In genomic region chr8:34699015-34699414, GRCm38 (mm10) we compare ENCODE assay signal across 20 mouse cellular contexts.
A peak's percentile ranks its signal among the peaks of the same experiment; 100 is the strongest.
DNase-seq lines count a peak whose midpoint lies in the region; ATAC-seq lines count a peak whose summit lies in the region.
"Had no signal": no experiment of that assay in that cellular context is flagged by ENCODE, and none has a peak within 500 bp of the region (broad histone marks: within the 10 kb centered on the region; RNA-seq: fewer than 3 reads in every experiment).

No protein-coding gene starts in this region.

- H3K9ac ChIP-seq in midbrain, embryonic 13.5 days (replicated peaks): no peak overlapping the region
- H3K9ac ChIP-seq in midbrain, embryonic 16.5 days (ENCODE audit: low read depth, low read length): no peak overlapping the region
- H3K9ac ChIP-seq: embryonic facial prominence, embryonic 12.5 days; forebrain, embryonic 15.5 days; hindbrain, embryonic 15.5 days; intestine, embryonic 15.5 days had no signal

- no peak overlapping the region for H3K4me2 ChIP-seq in midbrain, embryonic 13.5 days (replicated peaks)
- H3K4me2 ChIP-seq in midbrain, embryonic 16.5 days (ENCODE audit: low read length): no peak overlapping the region
- H3K4me2 ChIP-seq: embryonic facial prominence, embryonic 12.5 days; forebrain, embryonic 15.5 days; heart, embryonic 11.5 days; hindbrain, embryonic 15.5 days; intestine, embryonic 15.5 days had no signal

- ATAC-seq in CD4-positive, CD25-positive, alpha-beta regulatory T cell, adult 4 months: no peak
- ATAC-seq in midbrain, embryonic 13.5 days: peak; percentile 63
- no peak for ATAC-seq in midbrain, embryonic 16.5 days
- ATAC-seq: forebrain, embryonic 15.5 days; intestine, embryonic 15.5 days had no signal

- H3K27me3 ChIP-seq in midbrain, embryonic 13.5 days: no peaks in the 10 kb centered on the region
- H3K27me3 ChIP-seq in midbrain, embryonic 16.5 days (ENCODE audit: control insufficient read depth, insufficient read depth, low read depth, low read length): no peaks in the 10 kb centered on the region
- no peaks in the 10 kb centered on the region for H3K27me3 ChIP-seq in splenic B cell, adult 2 months (ENCODE audit: control insufficient read depth, insufficient read depth, low read length, poor library complexity, severe bottlenecking)
- H3K27me3 ChIP-seq: embryonic facial prominence, embryonic 12.5 days; forebrain, embryonic 15.5 days; hindbrain, embryonic 15.5 days; intestine, embryonic 15.5 days had no signal

- peaks cover 4% of the 10 kb centered on the region for H3K4me1 ChIP-seq in midbrain, embryonic 13.5 days (replicated peaks)
- H3K4me1 ChIP-seq in midbrain, embryonic 16.5 days (ENCODE audit: control insufficient read depth, insufficient read depth, low read length): no peaks in the 10 kb centered on the region
- H3K4me1 ChIP-seq: embryonic facial prominence, embryonic 12.5 days; hindbrain, embryonic 15.5 days; intestine, embryonic 15.5 days had no signal

- no peaks in the 10 kb centered on the region for H3K9me3 ChIP-seq in midbrain, embryonic 13.5 days
- no peaks in the 10 kb centered on the region for H3K9me3 ChIP-seq in midbrain, embryonic 16.5 days (replicated peaks; ENCODE audit: control insufficient read depth, low read length, poor library complexity, severe bottlenecking)
- H3K9me3 ChIP-seq: embryonic facial prominence, embryonic 12.5 days; forebrain, embryonic 15.5 days; hindbrain, embryonic 15.5 days; intestine, embryonic 15.5 days had no signal

- no peak overlapping the region for H3K27ac ChIP-seq in midbrain, embryonic 13.5 days
- no peak overlapping the region for H3K27ac ChIP-seq in midbrain, embryonic 16.5 days (ENCODE audit: low read length)
- H3K27ac ChIP-seq: embryonic facial prominence, embryonic 12.5 days; forebrain, embryonic 15.5 days; hindbrain, embryonic 15.5 days; intestine, embryonic 15.5 days had no signal

- H3K4me3 ChIP-seq in midbrain, embryonic 13.5 days (replicated peaks): no peak overlapping the region
- H3K4me3 ChIP-seq in midbrain, embryonic 16.5 days (ENCODE audit: low read depth, low read length): no peak overlapping the region
- H3K4me3 ChIP-seq: embryonic facial prominence, embryonic 12.5 days; forebrain, embryonic 15.5 days; hindbrain, embryonic 15.5 days; intestine, embryonic 15.5 days had no signal

- H3K36me3 ChIP-seq in midbrain, embryonic 13.5 days: no peaks in the 10 kb centered on the region
- no peaks in the 10 kb centered on the region for H3K36me3 ChIP-seq in midbrain, embryonic 16.5 days (ENCODE audit: control insufficient read depth, insufficient read depth, low read length)
- H3K36me3 ChIP-seq in splenic B cell, adult 2 months (ENCODE audit: control insufficient read depth, insufficient read depth, low read length, poor library complexity, severe bottlenecking): no peaks in the 10 kb centered on the region
- H3K36me3 ChIP-seq: embryonic facial prominence, embryonic 12.5 days; forebrain, embryonic 15.5 days; G1E; hindbrain, embryonic 15.5 days; intestine, embryonic 15.5 days had no signal

- WGBS in midbrain, embryonic 13.5 days: 65% methylated on average over 4 of the region's 4 CpGs
- WGBS in midbrain, embryonic 16.5 days: 55% methylated on average over 4 of the region's 4 CpGs

- DNase-seq in CD4-positive, CD25-positive, alpha-beta regulatory T cell, adult 2 months (ENCODE audit: low read depth, low spot score): peak; percentile 39
- DNase-seq in MN1 (ENCODE audit: low spot score): peak; percentile 52
- DNase-seq in splenic B cell, adult 2 months (ENCODE audit: low read depth, low spot score): peak; percentile 10
- no peak for DNase-seq in lung, postnatal 36 days
- DNase-seq: adrenal gland, adult 2 months; adrenal gland, postnatal 25 days; cerebellum, adult 8-10 months; cerebellum, postnatal 25 days; gastrocnemius, postnatal 36 days; heart, adult 18-20 months; heart, postnatal 36 days had no signal
